Mouse (Mus musculus): Measurements from ENCODE around the gene Egf. TPM values are rescaled to one million over a fixed set of nuclear protein-coding genes. Genes with fewer than 3 reads are reported as not detected.
"Not testable (repeated sequence)": the region's sequence is repeated elsewhere in the genome, so short reads cannot be mapped to it uniquely, and the experiment has no call there.

Gene Egf
- polyA plus RNA-seq, 1 experiment from 2014 or later, result 2.0 TPM

DNA sequence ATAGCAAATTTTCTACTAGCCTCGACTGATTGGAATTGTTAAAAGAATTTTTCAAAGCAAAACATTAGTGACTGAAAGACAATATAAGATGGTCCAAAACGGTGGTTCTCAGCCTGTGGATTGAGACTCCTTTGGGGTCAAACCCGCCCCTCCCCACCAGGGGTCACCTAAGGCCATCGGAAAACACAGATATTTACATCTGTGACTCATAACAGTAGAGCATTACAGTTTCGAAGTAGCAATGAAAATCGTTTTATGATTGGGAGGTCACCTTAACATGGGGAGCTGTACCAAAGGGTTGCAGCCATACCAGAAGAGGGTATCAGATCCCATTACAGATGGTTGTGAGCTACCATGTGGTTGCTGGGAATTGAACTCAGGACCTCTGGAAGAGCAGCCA lies 16.1 kb upstream of the Egf start:
- H3K4me1 ChIP-seq (ENCODE audit: control insufficient read depth, insufficient read depth, low read length), result no peaks in the 10 kb centered on the region
- H3K4me2 ChIP-seq (replicated peaks; ENCODE audit: low read depth, low read length), result no peak overlapping the region
- no peaks in the 10 kb centered on the region for H3K36me3 ChIP-seq (ENCODE audit: control insufficient read depth, insufficient read depth, low read length)
- WGBS, result 82% methylated on average over 6 of the region's 6 CpGs
- no peak for ATAC-seq (ENCODE audit: insufficient number of reproducible peaks, insufficient read depth, low FRiP score, low read depth)
- no peaks in the 10 kb centered on the region for H3K9me3 ChIP-seq (ENCODE audit: control insufficient read depth, low read depth, low read length)
- no peak overlapping the region for H3K4me3 ChIP-seq (ENCODE audit: low read depth, low read length)
- no peaks in the 10 kb centered on the region for H3K27me3 ChIP-seq (ENCODE audit: control insufficient read depth, insufficient read depth, low read length)
- H3K9ac ChIP-seq (replicated peaks; ENCODE audit: low read depth, low read length), result no peak overlapping the region
- H3K27ac ChIP-seq (ENCODE audit: low read length), result no peak overlapping the region

DNA sequence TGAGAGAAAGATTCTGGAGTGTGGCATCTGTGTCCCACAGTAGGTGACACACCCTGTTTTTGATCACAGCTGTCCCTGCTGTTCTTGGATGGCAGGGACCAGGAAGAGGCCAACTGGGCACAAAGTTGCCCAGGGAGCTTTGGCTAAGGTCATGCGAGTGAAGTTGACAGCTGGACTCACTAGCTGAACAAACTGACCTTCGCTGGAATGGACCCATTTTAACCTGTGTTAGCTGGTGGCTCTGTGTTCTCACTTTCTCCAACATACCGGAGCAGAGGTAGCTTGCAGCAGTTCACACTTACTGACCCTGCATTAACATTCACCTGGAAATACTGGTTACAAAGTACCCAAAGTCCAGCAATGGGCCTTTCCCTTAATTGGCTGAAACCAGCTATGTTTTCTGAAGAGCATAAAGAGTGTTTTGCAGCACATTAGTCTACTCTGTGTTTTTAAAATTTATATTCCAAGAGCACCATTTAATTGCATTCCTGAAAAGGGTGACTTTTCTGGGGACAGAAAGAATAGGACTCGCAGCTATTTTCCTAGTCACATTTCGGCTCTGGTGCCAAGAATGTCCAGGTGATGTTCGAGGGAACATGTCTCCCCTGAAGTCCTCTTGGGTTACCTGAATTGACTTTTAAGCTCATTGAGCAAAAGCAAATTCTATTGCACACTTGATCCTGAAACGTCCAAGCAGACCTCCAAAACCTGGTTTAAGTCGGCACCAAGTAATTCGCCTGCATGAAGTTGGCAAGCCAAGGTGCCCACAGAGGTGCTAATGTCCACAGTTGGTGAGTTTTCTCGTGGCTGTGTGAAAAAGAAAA lies 12.1 kb upstream of the Egf start:
- 87% methylated on average over 10 of the region's 10 CpGs for WGBS
- no peaks in the 10 kb centered on the region for H3K4me1 ChIP-seq (ENCODE audit: control insufficient read depth, insufficient read depth, low read length)
- no peak overlapping the region for H3K4me2 ChIP-seq (replicated peaks; ENCODE audit: low read depth, low read length)
- H3K27ac ChIP-seq (ENCODE audit: low read length), result no peak overlapping the region
- no peaks in the 10 kb centered on the region for H3K27me3 ChIP-seq (ENCODE audit: control insufficient read depth, insufficient read depth, low read length)
- no peak for ATAC-seq (ENCODE audit: insufficient number of reproducible peaks, insufficient read depth, low FRiP score, low read depth)
- H3K36me3 ChIP-seq (ENCODE audit: control insufficient read depth, insufficient read depth, low read length), result no peaks in the 10 kb centered on the region
- no peaks in the 10 kb centered on the region for H3K9me3 ChIP-seq (ENCODE audit: control insufficient read depth, low read depth, low read length)
- no peak overlapping the region for H3K4me3 ChIP-seq (ENCODE audit: low read depth, low read length)
- no peak overlapping the region for H3K9ac ChIP-seq (replicated peaks; ENCODE audit: low read depth, low read length)

- Histone ChIP-seq H3K4me3 (ENCODE audit: low read depth, low read length) (no peak overlapping the region), H3K27ac (ENCODE audit: low read length) (no peak overlapping the region), H3K4me1 (ENCODE audit: control insufficient read depth, insufficient read depth, low read length) (no peaks in the 10 kb centered on the region), H3K27me3 (ENCODE audit: control insufficient read depth, insufficient read depth, low read length) (no peaks in the 10 kb centered on the region), H3K9ac (replicated peaks; ENCODE audit: low read depth, low read length) (no peak overlapping the region), H3K9me3 (ENCODE audit: control insufficient read depth, low read depth, low read length) (no peaks in the 10 kb centered on the region), H3K36me3 (ENCODE audit: control insufficient read depth, insufficient read depth, low read length) (no peaks in the 10 kb centered on the region), H3K4me2 (replicated peaks; ENCODE audit: low read depth, low read length) (no peak overlapping the region)
- ATAC-seq (ENCODE audit: insufficient number of reproducible peaks, insufficient read depth, low FRiP score, low read depth), result no peak
- WGBS, result 79% methylated on average over 4 of the region's 4 CpGs
These were observed 11.0 kb upstream of the Egf start for GRCm38 (mm10) chr3:129766106-129766505.

GRCm38 (mm10) chr3:129757599-129757998 lies 2.5 kb upstream of the Egf start:
- H3K4me1 ChIP-seq (ENCODE audit: control insufficient read depth, insufficient read depth, low read length); ATAC-seq (ENCODE audit: insufficient number of reproducible peaks, insufficient read depth, low FRiP score, low read depth); H3K27ac ChIP-seq (ENCODE audit: low read length); H3K27me3 ChIP-seq (ENCODE audit: control insufficient read depth, insufficient read depth, low read length); H3K4me2 ChIP-seq (replicated peaks; ENCODE audit: low read depth, low read length); H3K36me3 ChIP-seq (ENCODE audit: control insufficient read depth, insufficient read depth, low read length); H3K4me3 ChIP-seq (ENCODE audit: low read depth, low read length); H3K9ac ChIP-seq (replicated peaks; ENCODE audit: low read depth, low read length); H3K9me3 ChIP-seq (ENCODE audit: control insufficient read depth, low read depth, low read length): not testable (repeated sequence)
- WGBS, result 97% methylated on average over 1 of the region's 1 CpGs

DNA sequence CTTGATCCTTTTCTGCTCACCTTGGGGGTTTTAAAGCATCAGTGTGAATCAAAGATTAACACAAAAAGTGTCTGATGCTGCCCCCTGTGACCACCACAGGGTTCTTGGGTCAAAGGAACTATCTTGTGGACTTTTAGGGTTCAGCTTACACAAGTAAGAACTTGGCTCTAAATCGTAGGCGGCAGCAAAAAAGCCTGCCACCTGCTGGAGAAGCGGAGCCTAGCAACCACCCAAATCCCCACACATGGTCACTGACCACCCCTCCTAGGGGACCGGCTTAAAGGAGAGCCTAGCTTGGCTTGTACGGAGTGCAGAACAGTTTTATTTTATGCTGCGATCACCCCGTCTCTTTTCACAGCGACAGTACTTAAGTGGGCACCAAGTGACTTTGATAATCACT lies 10.3 kb downstream of the Egf start:
- Histone ChIP-seq H3K4me1 (ENCODE audit: control insufficient read depth, insufficient read depth, low read length) (no peaks in the 10 kb centered on the region), H3K4me3 (ENCODE audit: low read depth, low read length) (no peak overlapping the region), H3K36me3 (ENCODE audit: control insufficient read depth, insufficient read depth, low read length) (no peaks in the 10 kb centered on the region), H3K4me2 (replicated peaks; ENCODE audit: low read depth, low read length) (no peak overlapping the region), H3K27ac (ENCODE audit: low read length) (no peak overlapping the region), H3K9ac (replicated peaks; ENCODE audit: low read depth, low read length) (no peak overlapping the region), H3K9me3 (ENCODE audit: control insufficient read depth, low read depth, low read length) (no peaks in the 10 kb centered on the region), H3K27me3 (ENCODE audit: control insufficient read depth, insufficient read depth, low read length) (no peaks in the 10 kb centered on the region)
- WGBS, result 51% methylated on average over 8 of the region's 8 CpGs
- ATAC-seq (ENCODE audit: insufficient number of reproducible peaks, insufficient read depth, low FRiP score, low read depth), result no peak

- Histone ChIP-seq H3K9me3 (ENCODE audit: control insufficient read depth, low read depth, low read length) (no peaks in the 10 kb centered on the region), H3K9ac (replicated peaks; ENCODE audit: low read depth, low read length) (no peak overlapping the region), H3K27ac (ENCODE audit: low read length) (no peak overlapping the region), H3K4me2 (replicated peaks; ENCODE audit: low read depth, low read length) (no peak overlapping the region), H3K4me3 (ENCODE audit: low read depth, low read length) (no peak overlapping the region), H3K4me1 (ENCODE audit: control insufficient read depth, insufficient read depth, low read length) (no peaks in the 10 kb centered on the region), H3K36me3 (ENCODE audit: control insufficient read depth, insufficient read depth, low read length) (no peaks in the 10 kb centered on the region), H3K27me3 (ENCODE audit: control insufficient read depth, insufficient read depth, low read length) (no peaks in the 10 kb centered on the region)
- ATAC-seq (ENCODE audit: insufficient number of reproducible peaks, insufficient read depth, low FRiP score, low read depth), result no peak
- 75% methylated on average over 6 of the region's 6 CpGs for WGBS
These were observed 12.3 kb downstream of the Egf start for GRCm38 (mm10) chr3:129742781-129743180.

DNA sequence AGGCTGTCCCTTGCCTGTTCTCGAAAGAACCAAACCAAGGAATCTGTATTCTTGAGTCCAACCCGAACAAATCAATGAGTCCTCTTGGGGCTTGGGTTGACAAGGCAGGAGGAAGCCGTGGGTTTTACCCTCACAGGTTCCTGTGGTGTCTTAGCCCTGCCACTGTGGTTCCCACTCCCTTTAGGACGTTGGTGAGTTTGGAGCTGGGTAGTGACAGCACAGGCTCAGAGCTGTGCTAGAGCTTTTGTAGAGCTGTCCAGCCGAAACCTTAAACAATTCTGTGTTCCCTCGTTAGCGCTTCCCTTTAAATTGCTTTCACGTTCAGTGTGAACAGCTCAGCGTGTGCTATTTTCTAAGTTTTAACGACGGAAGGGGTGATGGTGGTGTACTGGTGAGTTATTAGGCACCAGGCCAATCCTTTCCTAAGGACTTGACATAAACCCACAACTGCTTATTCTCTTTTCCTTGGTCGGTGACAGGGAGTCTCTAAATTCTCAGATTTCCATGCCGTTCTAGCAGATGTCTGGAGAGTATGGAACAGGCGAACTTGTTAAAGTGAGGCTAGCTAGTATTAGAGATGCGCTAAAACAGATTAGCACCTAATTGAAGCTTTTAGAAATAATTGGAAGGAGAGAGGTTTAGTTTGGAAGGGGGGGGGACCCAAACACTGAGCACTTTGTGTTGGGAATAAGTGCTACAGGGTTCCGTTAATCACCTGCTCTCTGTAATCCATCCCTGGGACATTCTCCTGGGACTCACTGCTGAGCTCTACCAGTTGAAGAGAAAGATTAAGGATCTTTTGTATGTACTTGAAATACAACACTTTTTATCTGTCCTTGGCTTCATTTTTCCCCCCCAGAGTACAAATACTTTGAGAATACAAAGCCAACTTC lies 16.6 kb downstream of the Egf start:
- Histone ChIP-seq H3K4me1 (ENCODE audit: control insufficient read depth, insufficient read depth, low read length) (no peaks in the 10 kb centered on the region), H3K36me3 (ENCODE audit: control insufficient read depth, insufficient read depth, low read length) (no peaks in the 10 kb centered on the region), H3K9ac (replicated peaks; ENCODE audit: low read depth, low read length) (no peak overlapping the region), H3K27ac (ENCODE audit: low read length) (no peak overlapping the region), H3K9me3 (ENCODE audit: control insufficient read depth, low read depth, low read length) (no peaks in the 10 kb centered on the region), H3K4me3 (ENCODE audit: low read depth, low read length) (no peak overlapping the region), H3K4me2 (replicated peaks; ENCODE audit: low read depth, low read length) (no peak overlapping the region), H3K27me3 (ENCODE audit: control insufficient read depth, insufficient read depth, low read length) (no peaks in the 10 kb centered on the region)
- 71% methylated on average over 16 of the region's 16 CpGs for WGBS
- ATAC-seq (ENCODE audit: insufficient number of reproducible peaks, insufficient read depth, low FRiP score, low read depth), result no peak

DNA sequence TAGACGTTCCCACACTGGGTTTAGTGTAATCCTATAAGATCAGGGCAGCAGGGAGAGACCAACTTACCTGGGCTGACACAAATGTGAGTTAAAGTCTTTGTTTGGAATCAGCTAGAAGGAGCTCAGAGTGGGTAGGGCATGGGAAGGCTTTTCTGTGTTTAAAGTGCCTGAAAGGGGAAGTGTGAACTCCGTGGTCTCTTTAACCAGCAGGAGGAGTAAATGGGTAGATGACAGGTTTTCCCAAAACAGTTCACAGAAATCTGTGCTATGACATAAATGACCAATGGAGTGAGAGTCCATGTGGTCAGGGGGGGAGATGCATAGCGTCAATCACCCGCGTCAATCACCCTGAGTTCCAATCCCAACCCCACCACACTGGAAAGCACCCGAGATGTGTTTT lies 23.5 kb downstream of the Egf start:
- Histone ChIP-seq H3K27ac (ENCODE audit: low read length) (no peak overlapping the region), H3K27me3 (ENCODE audit: control insufficient read depth, insufficient read depth, low read length) (no peaks in the 10 kb centered on the region), H3K9ac (replicated peaks; ENCODE audit: low read depth, low read length) (no peak overlapping the region), H3K4me3 (ENCODE audit: low read depth, low read length) (no peak overlapping the region), H3K4me1 (ENCODE audit: control insufficient read depth, insufficient read depth, low read length) (no peaks in the 10 kb centered on the region), H3K9me3 (ENCODE audit: control insufficient read depth, low read depth, low read length) (no peaks in the 10 kb centered on the region), H3K36me3 (ENCODE audit: control insufficient read depth, insufficient read depth, low read length) (no peaks in the 10 kb centered on the region), H3K4me2 (replicated peaks; ENCODE audit: low read depth, low read length) (no peak overlapping the region)
- 80% methylated on average over 6 of the region's 6 CpGs for WGBS
- no peak for ATAC-seq (ENCODE audit: insufficient number of reproducible peaks, insufficient read depth, low FRiP score, low read depth)
